Mouse (Mus musculus) heart, postnatal 36 days (tissue): ENCODE data around the gene Aqp3. TPM values are rescaled to one million over a fixed set of nuclear protein-coding genes. Genes with fewer than 3 reads are reported as not detected.

ENCODE experiments used
- total RNA-seq, 2 experiments: library from RNA; stranded (reverse); gene quantifications; 2 replicates each; pipeline ENCODE4 v1.2.3; 2021

The Aqp3 gene
- total RNA-seq, 2 experiments from 2014 or later: not detected

Other genes with a start within 250 kb of the Aqp3 start
- 10 to 100 TPM; 62.1 to 69.1 TPM for gene B4galt1, start 244.2 kb downstream of the Aqp3 start, total RNA-seq
- not detected for gene Spink4, start 178.1 kb downstream of the Aqp3 start, total RNA-seq
- 100 to 1,000 TPM; 260 to 269 TPM for gene Bag1, start 149.9 kb downstream of the Aqp3 start, total RNA-seq
- 10 to 100 TPM; 39.2 to 40.1 TPM for gene Chmp5, start 149.8 kb downstream of the Aqp3 start, total RNA-seq
- gene Nfx1, start 127.3 kb downstream of the Aqp3 start, total RNA-seq: 10 to 100 TPM; 20.9 to 22.8 TPM
- 10 to 100 TPM; 30.2 to 49.0 TPM for gene Aqp7, start 50.0 kb downstream of the Aqp3 start, total RNA-seq
- gene Nol6, start 26.3 kb upstream of the Aqp3 start, total RNA-seq: 10 to 100 TPM; 14.8 to 15.8 TPM
- gene Ube2r2, start 37.6 kb upstream of the Aqp3 start, total RNA-seq: 100 to 1,000 TPM; 136 to 137 TPM
- gene Ubap2, start 177.0 kb upstream of the Aqp3 start, total RNA-seq: 10 to 100 TPM; 59.4 to 61.1 TPM
- 10 to 100 TPM; 37.9 to 43.4 TPM for gene Dcaf12, start 216.7 kb upstream of the Aqp3 start, total RNA-seq